Mouse (Mus musculus) fibroblast of lung, adult 2 months (primary cell): ENCODE measurements around the gene Asns.

Experiments
- DNase-seq: peaks from one replicate; pipeline ENCODE4 v3.0.0-alpha.2; 2011; ENCODE audit warnings: low read depth

Asns gene

DNA sequence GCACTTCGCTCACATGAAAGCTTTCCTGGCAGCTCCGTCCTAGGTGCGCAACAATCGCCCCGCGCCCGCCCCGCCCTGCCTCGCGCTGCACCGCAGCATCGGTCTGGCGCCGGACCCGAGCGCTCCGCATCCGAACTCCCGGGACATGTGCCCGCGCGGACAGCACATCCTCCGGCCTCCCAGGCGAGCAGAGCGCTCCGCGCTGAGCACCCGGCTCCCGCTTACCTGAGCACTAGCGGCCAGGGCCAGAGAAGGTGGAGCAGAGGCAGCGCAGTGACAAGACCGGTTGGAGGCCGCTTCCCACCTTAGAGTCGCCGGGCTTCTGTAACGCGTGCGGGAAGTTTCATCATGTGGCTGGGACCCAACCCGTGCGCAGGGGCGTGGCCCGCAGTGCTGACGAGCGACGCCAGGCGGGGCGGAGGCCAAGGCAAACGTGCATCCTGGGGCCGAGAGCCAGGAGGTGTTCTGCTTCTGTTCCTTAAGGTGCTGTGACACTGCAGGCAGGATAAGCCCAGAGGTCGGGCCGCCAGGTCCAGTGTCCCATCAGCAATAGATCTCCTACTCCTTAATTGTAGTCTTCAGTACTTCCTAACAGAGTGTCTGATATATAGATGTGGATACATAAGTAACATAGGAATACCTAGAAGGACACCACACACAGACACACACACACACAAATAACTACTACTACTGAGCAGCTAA lies at the start of gene Asns:
TSS of gene Asns (minus strand) at position 371 of the 702 bp plus-strand sequence.
- no peak for DNase-seq

DNA sequence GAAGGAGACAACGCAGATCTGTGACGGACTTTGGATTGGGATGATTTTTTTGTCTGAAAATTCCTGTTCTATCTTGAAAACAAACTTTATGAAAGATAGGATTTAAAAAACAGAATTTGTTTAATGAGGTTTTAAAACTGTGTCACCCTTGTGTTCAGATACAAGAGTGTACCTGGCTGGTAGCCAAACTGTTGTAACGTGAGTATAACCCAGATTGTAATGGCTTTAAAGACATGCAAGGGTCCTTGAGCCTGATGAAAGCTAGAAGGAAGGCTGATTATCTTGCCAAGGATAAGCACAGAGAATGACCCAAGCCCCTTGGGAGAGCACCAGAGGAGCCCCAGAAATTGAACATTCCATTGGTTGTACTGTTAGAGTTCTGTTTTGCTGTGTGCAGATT lies 48.7 kb upstream of the Asns start:
- DNase-seq: no peak

DNA sequence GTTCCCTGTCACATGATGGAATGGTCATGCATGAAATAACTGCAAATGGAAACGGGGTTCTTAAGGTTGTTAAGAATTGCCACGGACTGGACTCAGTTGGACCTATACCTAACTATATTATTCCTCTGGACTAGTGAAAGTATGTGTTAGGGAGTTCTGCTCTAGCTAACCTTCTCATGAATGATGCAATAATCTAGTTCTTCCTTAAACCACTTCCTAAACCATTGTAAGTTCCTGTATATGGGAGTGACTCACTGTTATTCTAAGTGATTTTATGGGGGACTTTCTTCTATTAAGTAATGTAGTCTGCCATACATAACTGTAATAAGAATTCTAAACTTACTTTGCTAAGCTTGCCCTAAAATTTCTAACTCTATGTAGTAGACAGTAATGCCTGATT lies 44.8 kb upstream of the Asns start:
- no peak for DNase-seq

DNA sequence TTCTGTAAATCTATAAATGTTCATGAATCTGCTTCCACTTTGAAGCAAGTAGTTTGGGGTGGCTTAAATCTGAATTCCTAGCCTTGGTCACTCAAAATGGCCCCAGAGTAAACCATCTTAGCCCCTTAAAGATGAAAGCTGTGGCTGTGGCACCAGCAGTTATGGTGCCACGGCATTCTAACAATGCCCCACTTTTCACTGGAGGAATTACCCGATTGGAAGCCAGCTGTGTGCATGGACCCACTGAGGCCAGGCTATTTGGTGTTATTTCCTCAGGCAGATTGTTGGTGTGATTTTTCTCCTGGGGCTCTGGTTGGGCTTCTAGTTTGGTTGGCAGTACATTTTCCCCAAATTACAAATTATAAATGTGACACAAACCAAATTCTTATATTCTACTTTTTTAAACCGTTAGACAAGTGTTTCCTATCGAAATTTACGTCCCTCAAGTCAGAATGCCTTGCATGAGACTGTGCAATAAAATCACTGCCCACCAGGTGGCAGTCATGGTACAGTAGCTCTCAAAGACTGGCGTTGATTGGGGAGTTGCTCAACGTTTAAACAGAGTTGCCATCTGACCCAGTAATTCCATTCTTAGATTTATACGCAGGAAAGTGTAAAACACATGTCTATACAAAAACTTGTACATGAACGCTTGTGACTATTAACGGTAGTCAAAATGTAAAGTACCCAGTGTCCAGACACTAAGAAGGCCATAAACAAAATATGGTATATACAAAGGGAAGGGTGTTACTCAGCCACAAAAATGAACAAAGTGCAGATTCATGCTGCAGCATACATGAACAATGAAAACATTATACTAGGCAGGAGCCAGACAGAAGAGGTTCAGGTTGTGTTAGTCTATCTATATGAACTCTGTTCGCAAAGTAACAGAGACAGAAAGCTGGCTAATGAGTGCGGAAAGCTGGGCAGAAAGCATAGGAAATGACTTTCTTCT lies 40.0 kb upstream of the Asns start:
- peak; percentile 85 for DNase-seq

GRCm38 (mm10) chr6:7732097-7732496 lies 39.0 kb upstream of the Asns start:
- DNase-seq: no peak

GRCm38 (mm10) chr6:7729128-7729527 lies 36.1 kb upstream of the Asns start:
- DNase-seq: no peak

- DNase-seq: no peak
Observed at GRCm38 (mm10) chr6:7728241-7728640, 35.2 kb upstream of the Asns start.

- no peak for DNase-seq
Observed at GRCm38 (mm10) chr6:7716236-7716635, 23.2 kb upstream of the Asns start.

GRCm38 (mm10) chr6:7714230-7714629 lies 21.2 kb upstream of the Asns start:
- no peak for DNase-seq

- DNase-seq: no peak
Observed at GRCm38 (mm10) chr6:7711837-7712330, 18.8 kb upstream of the Asns start.

DNA sequence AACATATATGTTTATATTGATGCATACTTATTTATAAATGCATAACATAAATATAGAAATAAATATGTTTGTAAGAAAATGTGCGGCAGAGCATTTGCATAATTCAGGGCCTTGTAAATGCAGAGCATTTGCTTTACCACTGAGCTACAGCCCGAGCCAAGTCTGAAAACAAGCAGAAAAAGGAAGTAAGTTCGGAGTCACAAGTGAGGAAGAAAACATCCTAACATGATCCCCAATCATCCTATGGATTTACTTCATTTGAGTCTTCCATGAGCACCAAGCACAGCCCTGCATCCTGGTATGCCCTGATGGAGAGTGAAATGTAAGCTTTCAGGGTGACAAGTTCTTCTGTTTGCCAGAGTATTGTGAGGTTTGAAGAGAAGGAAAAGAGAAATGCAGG lies 15.2 kb upstream of the Asns start:
- DNase-seq: no peak

DNA sequence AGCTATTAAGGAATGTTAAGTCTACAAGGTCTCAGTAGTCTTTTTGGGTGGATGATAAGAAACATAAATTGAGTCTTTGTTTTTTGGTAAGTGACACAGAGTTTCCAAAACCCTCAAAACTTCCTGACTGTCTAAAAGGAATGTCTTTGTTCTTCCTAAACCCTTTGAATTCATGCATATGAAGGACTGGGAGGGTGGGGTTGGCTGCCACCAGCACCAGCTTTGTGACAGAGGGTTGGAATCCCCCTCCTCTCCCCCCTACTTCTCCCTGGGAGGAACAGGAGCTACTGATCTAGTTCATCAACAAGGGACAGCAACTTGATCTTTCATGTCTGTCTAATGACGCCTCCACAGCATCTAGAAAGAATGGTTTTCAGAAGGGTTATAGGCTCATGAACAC lies 13.7 kb upstream of the Asns start:
- DNase-seq: no peak

DNA sequence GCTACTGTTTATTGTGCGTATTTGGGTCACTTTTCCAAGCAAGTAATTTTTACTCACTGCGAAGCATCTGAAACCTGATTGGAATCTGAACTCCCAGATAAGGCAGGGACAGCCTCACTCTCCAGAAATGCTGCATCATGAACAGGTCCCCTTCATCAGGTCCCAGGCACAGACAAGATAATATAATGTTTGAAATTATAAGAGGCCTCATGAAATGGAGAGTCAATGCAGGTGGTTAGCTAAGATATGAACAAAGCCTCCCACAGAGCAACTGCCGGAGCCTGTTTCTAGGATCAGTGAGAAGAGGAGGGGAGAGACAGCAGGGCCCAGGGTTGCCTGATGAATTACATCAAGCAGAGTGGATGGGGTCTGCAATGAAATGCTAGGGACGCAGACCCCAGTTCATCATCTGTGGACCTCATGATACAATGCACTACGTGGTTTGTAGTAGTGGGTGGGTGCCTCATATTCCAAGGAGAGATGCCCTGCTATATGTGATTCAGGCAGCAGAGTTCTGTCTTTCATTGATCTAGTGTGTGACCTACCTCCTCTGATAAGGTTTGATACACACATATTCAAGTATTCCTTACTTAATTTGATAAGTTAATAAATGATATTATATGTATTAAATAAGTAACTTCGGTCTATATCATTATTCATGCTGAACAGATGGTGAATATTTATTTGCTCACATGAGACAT lies 5.1 kb upstream of the Asns start:
- no peak for DNase-seq

- DNase-seq: no peak
Observed at GRCm38 (mm10) chr6:7697077-7697643, 4.1 kb upstream of the Asns start.

DNA sequence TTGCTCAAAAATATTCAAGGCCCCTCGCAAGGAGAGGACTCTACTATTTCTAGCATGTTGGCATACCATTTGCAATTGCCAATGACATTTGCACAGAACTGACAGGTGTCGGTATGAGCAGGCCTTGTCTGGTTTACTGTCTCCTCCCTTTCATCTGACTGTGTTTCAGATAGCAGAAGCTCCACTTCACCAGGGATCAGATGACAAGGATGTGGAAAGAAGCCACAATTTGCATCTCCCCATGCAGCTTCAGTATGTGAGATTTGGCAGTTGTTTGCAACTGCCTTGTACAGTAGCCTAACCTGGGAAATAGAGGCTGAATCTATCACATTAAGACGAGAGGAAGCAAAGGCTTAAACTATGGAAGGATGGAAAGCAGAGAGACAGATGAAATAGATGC lies 3.6 kb upstream of the Asns start:
- DNase-seq: no peak

- no peak for DNase-seq
Observed at GRCm38 (mm10) chr6:7695901-7696300, 2.8 kb upstream of the Asns start.

DNA sequence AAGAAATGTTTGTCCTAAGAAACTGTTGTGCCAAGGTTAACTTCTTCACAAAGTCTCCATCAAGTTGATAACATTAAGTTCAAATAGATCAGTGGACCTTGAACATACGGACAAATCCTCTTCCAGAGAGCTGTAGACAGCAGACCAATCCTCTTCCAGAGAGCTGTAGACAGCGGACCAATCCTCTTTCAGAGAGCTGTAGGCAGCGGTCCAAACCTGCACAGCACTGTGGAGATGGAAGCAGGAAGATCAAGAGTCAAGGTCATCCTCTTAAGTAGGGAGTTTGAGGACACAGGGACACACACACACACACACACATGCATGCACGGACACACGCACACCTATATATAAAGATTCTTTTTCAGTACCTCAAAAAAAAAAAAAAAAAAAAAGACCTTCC lies 612 bp upstream of the Asns start:
- DNase-seq: no peak

- DNase-seq: no peak
Observed at GRCm38 (mm10) chr6:7692451-7692850, 603 bp downstream of the Asns start.

DNA sequence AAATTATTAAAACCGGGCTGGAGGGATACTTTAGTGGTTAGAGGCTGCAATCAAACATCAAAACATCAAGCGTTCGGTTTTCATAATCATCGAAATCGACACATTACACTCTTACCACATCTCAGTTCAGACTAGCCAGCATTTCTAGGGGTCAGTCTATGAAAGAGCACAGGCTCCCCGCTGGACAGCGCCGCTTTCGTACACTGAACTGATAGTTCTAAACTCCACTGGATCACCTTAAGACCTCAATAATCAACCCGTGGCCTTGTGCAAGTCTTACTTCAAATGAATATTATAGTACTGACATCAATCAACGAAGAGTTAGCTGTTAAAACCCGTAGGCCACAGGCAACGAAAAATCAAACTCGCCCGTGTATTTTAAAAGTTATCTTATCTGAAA lies 1.0 kb downstream of the Asns start:
- DNase-seq: no peak

DNA sequence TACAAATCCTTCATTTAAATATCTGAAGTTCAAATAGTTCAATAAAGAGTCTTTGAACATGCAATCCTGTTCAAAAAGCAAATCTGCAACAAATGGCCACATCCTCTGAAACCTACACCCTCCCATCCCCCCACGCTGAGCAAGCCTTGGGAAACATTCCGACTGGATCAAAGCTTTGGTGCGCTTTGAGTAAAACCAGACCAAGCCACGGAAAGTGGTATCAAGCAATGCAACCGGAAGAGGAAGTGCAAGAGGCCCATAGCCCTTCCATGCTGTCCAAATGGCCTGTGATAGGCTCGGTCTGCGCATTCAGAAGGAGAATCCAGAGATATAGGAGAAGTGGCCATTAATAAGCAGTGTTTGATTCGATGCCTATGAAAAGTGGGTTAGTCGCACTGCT lies 2.6 kb downstream of the Asns start:
- DNase-seq: no peak

DNA sequence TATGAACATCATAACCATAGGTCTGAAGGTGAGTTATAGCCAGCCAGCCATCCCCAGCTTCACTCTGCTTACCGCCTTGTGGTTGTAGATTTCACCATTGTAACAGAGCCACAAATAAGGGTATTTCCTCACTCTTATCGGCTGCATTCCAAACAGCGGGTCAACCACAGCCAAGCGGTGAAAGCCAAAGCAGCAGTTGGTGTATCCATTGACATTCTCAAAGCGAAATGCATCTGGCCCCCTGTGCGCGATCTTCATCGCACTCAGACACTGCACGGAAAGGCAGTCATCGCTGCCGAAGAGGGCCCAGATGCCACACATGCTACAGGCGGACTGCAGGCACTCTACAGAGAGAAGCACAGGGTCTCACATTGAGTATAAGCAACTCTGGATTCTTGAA lies 3.9 kb downstream of the Asns start:
- no peak for DNase-seq

- DNase-seq: no peak
Observed at GRCm38 (mm10) chr6:7686047-7686446, 7.0 kb downstream of the Asns start.
